Comparison of ENCODE assay signal across 20 mouse cellular contexts in the genomic region with DNA sequence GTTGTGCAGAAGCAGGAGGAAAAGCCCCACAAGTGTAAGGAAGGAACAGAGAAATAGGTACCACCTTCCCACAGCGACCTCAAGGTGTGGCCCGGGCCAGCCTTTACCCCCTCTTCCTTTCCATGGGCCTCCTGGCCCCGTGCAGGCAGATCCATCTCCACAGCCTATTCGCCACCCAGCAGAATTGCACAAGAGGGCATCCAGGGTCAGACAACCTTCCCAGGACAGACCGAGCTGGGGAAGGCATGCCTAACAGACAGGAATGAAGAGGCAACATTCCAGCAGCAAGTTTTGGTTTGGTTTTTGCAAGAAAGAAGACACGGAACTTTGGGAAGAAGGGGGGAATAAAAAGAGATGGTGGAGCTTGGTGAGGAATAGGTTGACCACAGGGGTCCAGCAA. TPM values are rescaled to one million over a fixed set of nuclear protein-coding genes. Genes with fewer than 3 reads are reported as not detected.
A peak's percentile ranks its signal among the peaks of the same experiment; 100 is the strongest.
DNase-seq lines count a peak whose midpoint lies in the region; ATAC-seq and TF ChIP-seq lines count a peak whose summit lies in the region.
"Had no signal": no experiment of that assay in that cellular context is flagged by ENCODE, and none has a peak within 500 bp of the region (broad histone marks: within the 10 kb centered on the region; RNA-seq: fewer than 3 reads in every experiment).

No protein-coding gene starts in this region.

- H3K9ac ChIP-seq in liver, embryonic 14.5 days (replicated peaks) = no peak overlapping the region
- H3K9ac ChIP-seq in hindbrain, embryonic 11.5 days (ENCODE audit: low read depth, low read length) = no peak overlapping the region
- H3K9ac ChIP-seq: forebrain, embryonic 12.5 days; limb, embryonic 15.5 days; midbrain, embryonic 15.5 days had no signal

- no peaks in the 10 kb centered on the region for H3K4me1 ChIP-seq in kidney, adult 2 months (ENCODE audit: control insufficient read depth, insufficient read depth, low read length)
- 0 out of 4 replicates have a peak, but pooled peaks cover 0 to 2% of the 10 kb centered on the region in 2 experiments for H3K4me1 ChIP-seq in liver, embryonic 14.5 days (replicated peaks; ENCODE audit: control insufficient read depth in 2 of 2, insufficient read depth in 2 of 2, low read length in 1 of 2)
- H3K4me1 ChIP-seq in hindbrain, embryonic 11.5 days (replicated peaks; ENCODE audit: control insufficient read depth, insufficient read depth, low read length) = peaks cover 14% of the 10 kb centered on the region

- H3K4me2 ChIP-seq in liver, embryonic 14.5 days (ENCODE audit: low read depth) = no peak overlapping the region
- H3K4me2 ChIP-seq in hindbrain, embryonic 11.5 days (replicated peaks; ENCODE audit: low read depth, low read length) = no peak overlapping the region
- H3K4me2 ChIP-seq: forebrain, embryonic 12.5 days; limb, embryonic 15.5 days; midbrain, embryonic 15.5 days had no signal

- no peak for TF ChIP-seq EP300 in liver, embryonic 14.5 days (IDR thresholded peaks at IDR 0.05; ENCODE audit: low read depth)

- no peak for TF ChIP-seq CTCF in kidney, adult 2 months (conservative IDR thresholded peaks at IDR 0.05; ENCODE audit: insufficient read depth, insufficient read length, low read depth, low read length)
- TF ChIP-seq CTCF in liver, embryonic 14.5 days (IDR thresholded peaks at IDR 0.05; ENCODE audit: low read depth) = no peak
- no peak for TF ChIP-seq CTCF in layer of hippocampus, adult 2 months (conservative IDR thresholded peaks at IDR 0.05)

- WGBS in kidney, adult 2 months = 57% methylated on average over 6 of the region's 6 CpGs
- 39% methylated on average over 6 of the region's 6 CpGs for WGBS in liver, embryonic 14.5 days (ENCODE audit: insufficient replicate concordance)
- 87% methylated on average over 6 of the region's 6 CpGs for WGBS in hindbrain, embryonic 11.5 days

- DNase-seq in adrenal gland, postnatal 14 days = peak; percentile 56
- no peak for DNase-seq in adrenal gland, postnatal 4 days (ENCODE audit: low spot score in 2 of 2)
- DNase-seq in kidney, adult 2 months = peak; percentile 42
- no peak for DNase-seq in kidney, adult 11 months
- peak; percentile 41 for DNase-seq in NIH3T3 (ENCODE audit: low read depth)
- DNase-seq in liver, embryonic 14.5 days (ENCODE audit: low read depth in 3 of 3, low spot score in 3 of 3) = peak in 2 of 3 experiments; percentile 14 to 22
- DNase-seq in hindbrain, embryonic 11.5 days (ENCODE audit: low spot score) = no peak
- no peak for DNase-seq in layer of hippocampus, adult 2 months (ENCODE audit: low spot score in 2 of 2)
- DNase-seq: cerebellum, adult 11-12 months; cerebellum, postnatal 25 days; kidney, postnatal 4 days; right cerebral cortex, adult 18-20 months; spleen, adult 18-20 months; thymus, adult 2 months had no signal

- TF ChIP-seq POLR2A in kidney, adult 2 months (IDR thresholded peaks at IDR 0.05; ENCODE audit: low read depth, low read length) = no peak

- no peaks in the 10 kb centered on the region for H3K27me3 ChIP-seq in kidney, adult 2 months (replicated peaks; ENCODE audit: control insufficient read depth, insufficient read depth, low read length)
- H3K27me3 ChIP-seq in liver, embryonic 14.5 days (ENCODE audit: control insufficient read depth, insufficient read depth, low read length) = no peaks in the 10 kb centered on the region
- no peaks in the 10 kb centered on the region for H3K27me3 ChIP-seq in hindbrain, embryonic 11.5 days (ENCODE audit: control insufficient read depth, insufficient read depth, low read length)
- H3K27me3 ChIP-seq: forebrain, embryonic 12.5 days; limb, embryonic 15.5 days; midbrain, embryonic 15.5 days had no signal

- no peak overlapping the region for H3K4me3 ChIP-seq in kidney, adult 2 months (ENCODE audit: insufficient read depth, low read depth, low read length)
- no peak overlapping the region for H3K4me3 ChIP-seq in liver, embryonic 14.5 days (ENCODE audit: insufficient read depth in 1 of 2, low read depth in 2 of 2, low read length in 2 of 2)
- H3K4me3 ChIP-seq in hindbrain, embryonic 11.5 days (ENCODE audit: low read depth, low read length) = no peak overlapping the region
- H3K4me3 ChIP-seq in layer of hippocampus, adult 2 months = no peak overlapping the region
- H3K4me3 ChIP-seq: forebrain, embryonic 12.5 days; limb, embryonic 15.5 days; midbrain, embryonic 15.5 days had no signal

- H3K9me3 ChIP-seq in liver, embryonic 14.5 days (ENCODE audit: control insufficient read depth, low read length) = no peaks in the 10 kb centered on the region
- H3K9me3 ChIP-seq in hindbrain, embryonic 11.5 days (ENCODE audit: control insufficient read depth, low read length) = no peaks in the 10 kb centered on the region
- H3K9me3 ChIP-seq: forebrain, embryonic 12.5 days; limb, embryonic 15.5 days; midbrain, embryonic 15.5 days had no signal

- ATAC-seq in liver, embryonic 14.5 days (ENCODE audit: insufficient read depth) = no peak
- ATAC-seq in hindbrain, embryonic 11.5 days (ENCODE audit: low FRiP score) = no peak
- ATAC-seq: hindbrain, embryonic 16.5 days; intestine, postnatal 0 days; midbrain, embryonic 15.5 days had no signal

- no peak overlapping the region for H3K27ac ChIP-seq in kidney, adult 2 months (ENCODE audit: insufficient read depth, low read depth, low read length)
- H3K27ac ChIP-seq in liver, embryonic 14.5 days = no peak overlapping the region
- no peak overlapping the region for H3K27ac ChIP-seq in hindbrain, embryonic 11.5 days (ENCODE audit: low read depth, low read length)
- H3K27ac ChIP-seq in layer of hippocampus, adult 2 months = no peak overlapping the region
- H3K27ac ChIP-seq: forebrain, embryonic 12.5 days; limb, embryonic 15.5 days; midbrain, embryonic 15.5 days had no signal

- no peaks in the 10 kb centered on the region for H3K36me3 ChIP-seq in kidney, adult 2 months (ENCODE audit: control insufficient read depth, insufficient read depth, low read length)
- H3K36me3 ChIP-seq in liver, embryonic 14.5 days (replicated peaks; ENCODE audit: control insufficient read depth, insufficient read depth, low read depth) = no peaks in the 10 kb centered on the region
- no peaks in the 10 kb centered on the region for H3K36me3 ChIP-seq in hindbrain, embryonic 11.5 days (ENCODE audit: control insufficient read depth, insufficient read depth, low read length)
- H3K36me3 ChIP-seq: midbrain, embryonic 15.5 days had no signal

RNA-seq across cellular contexts. Expression of gene Gli2, which starts 22.2 kb away (rescaled TPM):
- 1.5 and 2.3 TPM in 2 replicates for total RNA-seq in adrenal gland, postnatal 14 days (2021)
- 1 to 10 TPM; 3.9 to 4.3 TPM for total RNA-seq in adrenal gland, postnatal 4 days (2021)
- polyA plus RNA-seq in kidney, adult 2 months (2012; rRNA removed) = 0.44 and 0.52 TPM in 2 replicates
- polyA plus RNA-seq in liver, embryonic 14.5 days (2012; rRNA removed) = 0.24 and 0.26 TPM in 2 replicates
- 0.04 and 0.25 TPM in 2 replicates for polyA plus RNA-seq in liver, embryonic 14.5 days (2014; fragmentation: Nextera tagmentation; extraction: Ambion mirVana)
- 7.1 and 8.7 TPM in 2 replicates for polyA plus RNA-seq in hindbrain, embryonic 11.5 days (2014; fragmentation: Nextera tagmentation; extraction: Ambion mirVana)
- 1 to 10 TPM; 4.6 to 4.8 TPM for total RNA-seq in layer of hippocampus, adult 2 months (2021)
- total RNA-seq: megakaryocyte, adult 5-6 weeks had no signal

Comparison
In these comparisons a context has a peak if more than half of its experiments do, and no peak if none do; other contexts are left out.
1. DNase-seq: peak in adrenal gland, postnatal 14 days (single experiment), kidney, adult 2 months (single experiment), NIH3T3 (single experiment) and liver, embryonic 14.5 days (2 of 3); none in adrenal gland, postnatal 4 days (0 of 2), kidney, adult 11 months (single experiment), hindbrain, embryonic 11.5 days (single experiment) and layer of hippocampus, adult 2 months (0 of 2).